Mouse (Mus musculus) erythroblast, embryonic 14.5 days (primary cell): ENCODE results near the gene Pdcl3.

Experiments used
- GATA1 ChIP-seq: IDR thresholded peaks from 2 replicates; pipeline ENCODE4 v1.6.1; 2012; ENCODE audit warnings: low read length, inconsistent platforms, mixed read lengths
- TAL1 ChIP-seq: IDR thresholded peaks from 3 replicates; pipeline ENCODE4 v1.6.1; 2012; ENCODE audit warnings: low read length, inconsistent platforms, mixed read lengths

DNA sequence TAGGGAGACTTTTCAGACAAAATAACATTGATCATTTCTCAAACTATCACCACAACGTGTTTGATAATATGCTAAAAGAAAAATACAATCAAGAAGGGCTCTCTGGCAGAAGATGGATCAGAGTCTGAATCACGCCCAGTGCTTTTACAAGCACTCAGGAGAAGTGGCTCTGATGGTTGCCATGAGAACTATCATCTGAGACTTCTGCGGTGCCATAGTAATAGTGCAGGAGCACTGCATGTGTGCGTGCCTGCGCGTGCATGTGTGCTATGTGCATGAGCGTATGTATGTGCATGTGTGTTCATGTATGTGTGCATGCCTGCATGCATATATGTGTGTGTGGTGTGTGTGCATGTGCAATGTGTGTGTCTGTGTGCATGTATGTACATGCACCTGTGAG is 43.8 kb downstream of the Pdcl3 start:
- TF ChIP-seq GATA1 (no peak), TAL1 (no peak)
